Mouse (Mus musculus) ovary, adult 18-20 months (tissue): Measurements from ENCODE around the gene Atp13a4.
A peak's percentile ranks its signal among the peaks of the same experiment; 100 is the strongest.

Experiments
- DNase-seq: peaks from one replicate; pipeline ENCODE4 v3.0.0; 2022; ENCODE audit warnings: low spot score, mixed read lengths

Gene Atp13a4

GRCm38 (mm10) chr16:29544829-29545228, at the start of gene Atp13a4:
Atp13a4 (minus strand) TSS chr16:29544864.
- no peak for DNase-seq

GRCm38 (mm10) chr16:29592171-29592570, 47.5 kb upstream of the Atp13a4 start:
- DNase-seq = no peak

DNA sequence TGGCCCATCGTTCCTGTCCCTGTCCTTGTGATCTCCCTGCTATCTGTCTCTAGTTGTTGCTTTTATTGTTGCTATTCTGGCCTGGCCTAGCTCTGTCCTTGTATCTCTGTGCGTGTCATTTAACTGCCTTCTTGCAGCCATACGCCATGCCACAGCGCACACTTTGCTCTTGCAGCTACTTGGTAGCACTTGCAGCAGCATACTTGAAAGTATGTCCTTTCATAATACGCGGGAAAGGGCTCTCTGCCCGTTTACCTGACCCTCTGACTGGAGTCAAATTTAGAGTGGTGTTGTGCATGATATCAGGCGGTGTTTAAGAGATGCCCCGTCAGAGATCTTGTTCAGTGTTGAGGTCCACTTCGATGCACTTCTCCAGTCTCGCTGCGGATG, 35.1 kb upstream of the Atp13a4 start:
- no peak for DNase-seq

DNA sequence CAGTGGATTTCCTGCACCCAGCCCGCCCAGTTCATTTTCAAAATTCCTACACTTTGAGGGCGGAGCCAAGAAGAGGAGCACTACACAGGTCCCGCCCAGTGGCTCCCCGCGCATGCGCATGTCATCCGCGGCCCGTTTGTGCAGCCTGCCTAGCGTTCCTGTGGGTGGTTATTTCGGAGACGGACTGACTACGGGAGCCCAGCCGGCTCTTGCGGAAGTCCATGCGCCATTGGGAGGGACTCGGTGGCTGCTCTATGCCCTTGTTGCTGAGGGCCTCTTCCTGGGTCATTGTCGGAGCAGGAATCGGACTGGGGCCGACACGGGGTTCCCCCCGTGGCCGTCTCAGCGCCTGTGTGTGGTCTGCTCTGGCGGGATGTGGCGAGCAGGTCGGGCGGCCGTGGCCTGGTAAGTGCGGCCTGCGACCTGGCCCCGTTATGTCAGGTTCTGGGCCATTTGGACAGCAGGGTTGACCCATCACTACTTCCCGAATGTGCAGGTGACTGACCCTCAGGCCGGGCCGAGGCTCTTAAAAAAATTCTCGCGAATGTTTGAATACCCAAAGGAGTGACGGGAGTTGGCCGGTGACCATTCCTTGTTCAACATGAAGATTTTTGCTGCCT, 34.6 kb upstream of the Atp13a4 start, which contains the start of gene Opa1:
TSS of gene Opa1 (plus strand) at position 168 of the 620 bp plus-strand sequence.
- DNase-seq = peak; percentile 93

DNA sequence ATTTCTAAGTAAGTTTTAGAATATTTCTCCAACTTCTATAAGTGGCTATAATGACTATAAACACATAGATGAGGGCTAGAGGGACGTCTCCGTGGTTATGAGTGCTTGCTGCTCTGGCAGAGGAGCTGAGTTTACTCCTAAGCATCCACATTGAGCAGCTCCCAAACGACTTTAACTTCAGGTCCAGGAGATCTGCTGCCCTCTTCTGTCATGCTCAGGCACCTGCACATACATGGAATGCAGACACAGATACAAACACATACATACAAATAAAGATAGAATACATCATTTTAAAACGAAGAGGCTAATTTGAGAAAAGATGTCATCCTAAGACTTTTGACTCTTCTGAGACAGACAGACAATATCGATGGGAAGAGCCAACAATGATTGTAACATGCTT, 31.0 kb upstream of the Atp13a4 start:
- no peak for DNase-seq

GRCm38 (mm10) chr16:29574013-29574412, 29.3 kb upstream of the Atp13a4 start:
- DNase-seq = no peak

GRCm38 (mm10) chr16:29560869-29561268, 16.2 kb upstream of the Atp13a4 start:
- no peak for DNase-seq

- DNase-seq = no peak
These were observed 15.8 kb upstream of the Atp13a4 start for GRCm38 (mm10) chr16:29560454-29560853.

DNA sequence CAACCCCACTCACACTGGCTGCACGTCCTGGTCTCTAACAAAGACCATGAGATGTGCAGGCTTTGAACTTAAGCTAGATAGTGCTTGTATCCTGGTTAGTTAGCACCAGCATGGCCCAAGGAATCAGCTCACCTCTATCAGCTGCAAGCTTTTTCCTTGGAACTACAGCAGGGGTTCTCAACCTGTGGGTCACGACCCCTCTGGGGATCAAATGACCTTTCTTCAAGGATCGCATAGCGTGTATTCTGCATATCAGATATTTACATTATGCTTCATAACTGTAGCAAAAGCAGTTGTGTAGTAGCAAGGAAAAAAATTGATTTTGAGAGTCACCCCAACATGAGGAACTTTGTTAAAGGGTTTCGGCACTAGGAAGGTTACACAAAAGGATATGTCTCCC, 15.0 kb upstream of the Atp13a4 start:
- no peak for DNase-seq

DNA sequence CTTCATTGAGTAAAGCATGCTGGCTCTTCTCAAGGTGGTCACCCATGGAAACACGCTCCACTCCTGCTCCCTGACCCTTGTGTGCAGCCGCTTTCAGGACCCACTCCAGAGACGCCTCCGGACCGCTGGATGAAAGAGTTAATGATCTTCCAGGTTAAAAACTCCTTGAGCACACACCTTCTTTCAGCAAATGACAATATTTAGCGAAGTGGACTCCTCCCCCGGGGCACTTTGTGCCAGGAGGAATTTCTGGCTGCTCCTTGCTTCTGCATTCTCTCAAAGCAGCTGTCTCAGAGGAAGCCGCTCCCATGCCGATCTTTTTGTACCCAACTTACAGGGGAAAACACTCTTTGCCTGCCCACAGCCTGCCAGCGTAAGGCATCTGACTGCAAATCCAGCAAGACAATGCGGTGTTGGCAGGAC, 3.4 kb downstream of the Atp13a4 start:
- DNase-seq = no peak

GRCm38 (mm10) chr16:29539906-29540305, 4.8 kb downstream of the Atp13a4 start:
- no peak for DNase-seq

DNA sequence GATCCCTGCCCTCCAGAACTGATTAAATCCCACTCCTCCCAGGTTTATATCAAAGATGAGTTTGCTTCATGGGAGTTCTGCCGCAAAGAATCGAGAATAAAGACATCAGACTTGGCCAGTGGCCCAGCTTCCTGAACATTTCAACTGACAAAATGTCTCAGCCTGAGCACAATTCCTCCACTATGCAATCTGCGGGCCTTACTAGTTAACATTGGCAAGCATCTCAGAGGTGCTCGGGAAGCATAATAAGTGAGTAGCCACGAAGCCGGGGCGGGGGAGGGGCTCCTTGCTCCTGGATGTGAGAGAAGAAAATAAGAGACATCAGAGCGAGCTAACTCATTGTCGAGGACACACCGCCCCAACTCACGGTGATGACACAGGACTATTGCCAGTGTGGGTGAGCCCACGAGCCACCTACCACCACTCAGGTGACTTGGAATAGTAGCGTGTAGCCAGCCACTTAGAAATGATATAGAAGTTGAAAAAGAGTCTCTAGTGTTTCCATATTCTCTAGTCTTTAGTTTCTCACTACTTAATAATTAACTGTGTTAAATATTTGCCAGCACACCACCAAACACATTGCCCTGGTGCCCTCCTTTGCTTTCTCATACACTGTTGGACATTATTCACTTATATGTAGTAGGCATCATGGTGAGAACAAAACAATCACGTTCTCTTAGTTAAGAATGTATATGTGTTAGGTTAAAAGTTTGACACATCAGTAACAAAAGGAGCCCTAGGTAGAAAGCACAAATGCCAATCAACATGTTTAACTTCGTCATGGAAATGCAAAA, 8.1 kb downstream of the Atp13a4 start:
- no peak for DNase-seq

DNA sequence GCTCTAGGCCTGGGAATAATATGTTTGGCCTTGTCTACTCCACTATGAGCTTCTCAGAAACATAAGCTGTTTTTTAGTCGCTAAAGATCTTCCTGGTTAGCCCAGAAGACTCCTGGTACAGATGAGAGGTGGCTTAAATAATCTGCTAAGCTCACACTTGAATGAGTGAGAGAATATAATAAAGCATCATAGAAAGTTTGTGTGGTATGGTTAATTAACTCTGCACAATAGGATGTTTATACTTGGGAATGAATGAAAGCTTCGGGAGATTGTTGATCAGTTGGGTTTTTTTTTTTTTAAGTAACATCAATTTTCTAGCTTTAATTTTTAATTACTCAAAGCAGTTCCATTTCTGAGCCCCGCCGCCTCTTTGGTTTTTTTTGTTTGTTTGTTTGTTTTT, 8.8 kb downstream of the Atp13a4 start:
- DNase-seq = no peak

- no peak for DNase-seq
These were observed 11.0 kb downstream of the Atp13a4 start for GRCm38 (mm10) chr16:29533641-29534040.

DNA sequence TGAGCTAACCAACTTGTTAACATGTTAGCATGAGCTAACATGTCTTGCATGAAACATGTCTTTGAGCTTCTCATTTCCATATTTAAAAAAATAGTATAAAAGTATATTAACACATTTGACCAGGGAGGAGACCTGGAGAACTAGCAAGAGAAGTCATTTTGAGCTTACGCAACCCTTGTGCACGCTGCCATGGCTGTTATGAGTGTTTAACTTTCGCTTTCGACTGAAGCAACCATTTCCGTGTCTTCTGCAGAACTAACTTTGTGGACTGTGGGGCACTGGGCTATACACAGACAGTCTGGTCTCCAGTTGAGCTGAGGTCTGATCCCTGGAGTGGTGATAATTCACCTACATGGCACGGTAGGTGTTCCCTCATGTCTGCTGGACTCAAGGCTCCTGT, 17.6 kb downstream of the Atp13a4 start:
- DNase-seq = no peak

DNA sequence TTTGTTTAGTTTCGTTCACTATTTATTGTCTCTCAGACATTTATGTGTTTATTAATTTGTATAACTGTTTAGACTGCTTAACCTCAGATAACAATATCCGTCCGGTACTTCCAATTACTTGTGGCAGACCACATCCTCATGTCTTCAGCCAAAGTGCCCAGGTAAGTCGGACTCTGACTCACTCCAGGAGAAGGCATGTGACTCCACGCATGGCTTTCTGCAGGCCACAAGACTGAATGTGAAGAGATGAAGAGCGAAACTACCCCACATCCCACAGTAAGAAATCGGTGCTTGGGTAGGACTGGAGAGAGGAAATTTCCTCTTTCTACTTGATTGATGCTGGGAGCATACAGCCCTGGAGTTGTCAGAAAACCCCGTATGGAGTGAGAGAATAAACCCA, 18.1 kb downstream of the Atp13a4 start:
- DNase-seq = no peak

GRCm38 (mm10) chr16:29512495-29512894, 32.2 kb downstream of the Atp13a4 start:
- DNase-seq = no peak

DNA sequence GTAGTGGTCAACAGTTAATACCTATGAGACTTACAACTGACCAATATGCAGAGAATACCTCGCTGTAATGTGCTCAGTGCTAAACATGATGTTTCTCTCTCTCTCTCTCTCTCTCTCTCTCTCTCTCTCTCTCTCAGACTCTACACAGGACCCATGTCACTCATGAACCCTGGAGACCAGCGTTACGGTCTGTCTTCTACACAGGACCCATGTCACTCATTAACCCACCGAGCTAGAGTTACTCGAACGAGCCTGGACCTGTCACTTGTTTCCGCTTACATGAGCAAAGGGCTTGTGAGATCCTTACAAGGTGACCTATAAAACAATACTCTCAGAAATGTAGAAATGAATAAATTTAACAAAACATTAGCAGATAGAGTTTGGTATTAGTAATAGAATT, 33.9 kb downstream of the Atp13a4 start:
- DNase-seq = no peak

- DNase-seq = no peak
These were observed 34.8 kb downstream of the Atp13a4 start for GRCm38 (mm10) chr16:29509881-29510280.

GRCm38 (mm10) chr16:29504671-29505070, 40.0 kb downstream of the Atp13a4 start:
- DNase-seq = no peak

GRCm38 (mm10) chr16:29504198-29504597, 40.5 kb downstream of the Atp13a4 start:
- no peak for DNase-seq

- no peak for DNase-seq
These were observed 53.6 kb downstream of the Atp13a4 start for GRCm38 (mm10) chr16:29491031-29491430.

DNA sequence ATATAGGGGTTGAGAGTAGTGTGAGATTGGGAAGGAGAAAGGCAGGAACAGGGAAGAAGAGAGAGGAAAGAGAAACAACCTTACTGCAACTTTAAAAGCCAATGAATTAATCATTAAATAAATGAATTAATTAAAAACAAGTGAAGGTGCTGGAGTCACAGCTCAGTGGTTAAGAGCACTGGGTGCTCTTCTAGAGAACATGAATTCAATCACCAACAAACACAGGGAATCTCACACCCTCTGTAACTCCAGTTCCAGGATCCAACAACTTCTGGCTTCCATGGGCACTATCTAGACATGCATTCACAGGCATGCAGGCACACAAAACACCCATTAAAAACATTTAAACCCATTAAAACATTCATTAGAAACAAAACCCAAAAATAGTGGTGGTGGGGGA, 63.2 kb downstream of the Atp13a4 start:
- no peak for DNase-seq

- no peak for DNase-seq
These were observed 64.3 kb downstream of the Atp13a4 start for GRCm38 (mm10) chr16:29480396-29480795.
